Mouse (Mus musculus) thymus, postnatal 10 days (tissue): ENCODE results near the gene Tmem237.

Source experiments
- DNase-seq, 2 experiments: peaks; one replicate each; pipeline ENCODE4 v3.0.0; 2021; ENCODE audit warnings: low spot score in 2 of 2

Tmem237 gene

GRCm38 (mm10) chr1:59119720-59120457 lies at the start of gene Tmem237:
Gene Tmem237 (minus strand): TSS chr1:59120408.
- peak; percentile 70 to 87 for DNase-seq

DNA sequence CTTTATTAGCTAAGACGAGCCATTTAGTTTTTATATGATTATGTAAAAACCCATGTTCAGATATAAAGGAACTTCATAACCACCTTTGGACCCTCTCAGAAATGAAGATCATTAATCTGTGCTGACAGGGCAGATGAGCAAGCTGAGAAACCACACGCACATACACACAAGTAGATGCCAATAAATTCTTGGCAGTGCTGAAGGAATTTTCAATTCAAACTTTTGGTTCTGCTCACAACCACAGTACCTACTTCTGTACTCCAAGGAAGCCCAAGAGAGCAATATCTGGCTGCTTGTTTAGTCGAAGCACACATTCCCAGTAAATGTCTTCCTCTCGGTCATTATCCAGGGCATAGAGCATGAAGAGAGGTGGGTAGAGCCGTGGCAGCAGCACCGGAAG lies 49.4 kb upstream of the Tmem237 start:
- DNase-seq = no peak

- DNase-seq = no peak
Observed at GRCm38 (mm10) chr1:59168556-59168955, 48.3 kb upstream of the Tmem237 start.

GRCm38 (mm10) chr1:59167654-59168425 lies 47.6 kb upstream of the Tmem237 start:
- DNase-seq = peak; percentile 33 to 49

DNA sequence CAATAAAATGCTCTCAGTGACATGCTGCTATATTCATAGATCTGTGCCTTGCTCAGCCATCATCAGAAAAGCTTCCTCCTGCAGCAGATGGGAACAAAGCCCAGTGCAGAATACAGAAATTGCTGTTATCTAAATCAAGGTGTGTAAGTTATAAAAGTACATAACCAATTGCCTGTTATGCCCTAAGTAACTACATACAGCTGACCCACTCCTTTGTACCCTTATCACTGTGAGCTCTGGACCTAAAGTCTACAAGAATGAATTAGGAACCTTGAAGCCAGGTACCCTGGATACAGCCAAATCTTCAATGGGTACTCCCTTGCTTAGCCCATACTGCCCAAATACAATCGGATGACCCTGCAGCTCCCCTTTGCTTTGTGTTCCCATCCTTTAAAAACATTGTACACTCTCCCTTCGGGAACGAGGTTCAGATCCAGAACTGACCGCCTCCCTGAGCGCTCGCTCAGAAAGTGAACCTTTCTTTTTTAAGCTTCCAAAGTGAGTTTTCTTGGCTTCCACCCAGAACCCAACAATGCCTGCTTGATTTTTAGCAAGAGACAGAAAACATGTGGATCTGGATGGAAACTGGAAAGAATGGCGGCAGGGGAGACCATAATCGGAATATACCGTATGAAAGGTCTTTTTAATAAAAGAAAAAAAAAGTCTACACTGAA lies 46.2 kb upstream of the Tmem237 start:
- no peak for DNase-seq

DNA sequence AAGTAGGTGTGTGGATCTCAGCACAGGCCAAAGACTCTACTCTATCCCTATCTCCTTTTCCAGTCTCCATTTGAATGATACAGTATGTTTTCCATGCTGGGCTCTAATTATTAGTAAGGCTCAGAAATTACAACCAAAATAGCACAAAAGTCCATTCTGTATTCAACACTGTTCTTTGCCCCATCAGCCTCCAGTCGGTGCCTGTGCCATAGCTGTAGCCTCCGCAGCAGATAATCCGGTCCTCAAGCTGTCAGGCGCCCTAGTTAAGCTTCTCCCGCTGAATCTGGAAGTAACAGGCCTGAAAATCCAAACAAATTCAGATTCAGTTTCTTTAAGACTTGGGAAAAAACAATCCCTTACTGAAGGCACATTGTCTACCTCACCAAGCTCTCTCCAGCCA lies 43.7 kb upstream of the Tmem237 start:
- DNase-seq = no peak

DNA sequence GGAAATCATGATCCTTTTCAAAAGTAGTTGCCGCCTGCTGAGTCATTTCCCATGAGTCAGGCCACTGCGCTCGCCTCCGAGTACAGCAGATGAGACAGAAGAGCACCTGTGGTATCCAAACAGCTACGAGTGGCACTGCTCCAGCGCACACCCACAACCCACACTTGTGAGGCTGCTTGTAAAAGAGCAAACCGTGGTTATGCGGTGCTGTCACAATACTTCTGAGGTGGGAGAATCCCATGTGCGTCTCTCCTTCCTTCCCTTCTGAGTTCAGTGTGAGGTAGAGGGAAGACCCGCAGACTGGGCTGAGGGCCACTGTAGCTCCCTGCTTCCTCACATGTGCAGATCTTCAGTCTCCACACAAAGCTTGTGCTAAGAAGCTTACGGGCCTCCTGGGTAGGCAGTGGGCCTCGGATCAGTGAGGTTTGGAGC lies 42.8 kb upstream of the Tmem237 start, which contains the start of gene Mpp4:
Mpp4 (minus strand) TSS at position 360 of the 432 bp plus-strand sequence.
- peak; percentile 74 to 75 for DNase-seq

DNA sequence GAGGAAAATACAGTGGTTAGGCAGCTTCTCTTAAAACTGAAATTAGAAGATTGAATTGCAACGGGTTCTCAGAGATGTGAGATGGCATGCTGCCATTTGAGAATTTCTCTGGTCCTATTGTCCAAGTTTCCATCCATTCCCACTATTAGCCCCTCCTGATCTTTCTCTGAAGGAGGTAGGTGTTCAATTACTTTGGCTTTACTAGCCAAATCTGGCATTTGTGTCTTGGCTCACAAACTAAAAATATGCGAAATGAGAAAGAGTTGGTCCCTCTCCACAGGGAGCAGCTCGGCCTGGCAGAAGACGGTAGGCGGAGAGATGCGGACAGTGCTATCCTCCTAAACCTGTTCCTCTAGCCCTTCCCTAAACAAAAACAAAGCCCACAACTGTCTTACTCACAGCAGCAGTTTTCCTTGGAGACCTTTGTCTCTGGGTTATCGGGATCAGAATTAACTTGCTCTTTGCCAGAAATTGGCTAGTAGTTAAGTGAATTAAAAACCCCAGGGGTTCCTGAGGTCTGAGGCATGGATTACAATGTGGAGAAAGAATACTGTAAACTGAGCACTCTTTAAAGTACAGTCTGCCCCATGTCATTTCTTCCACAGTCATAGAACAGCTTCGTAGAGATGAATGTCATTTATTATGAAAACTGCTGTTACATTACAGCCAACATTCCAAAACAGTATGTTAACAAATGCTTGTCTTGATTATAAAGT lies 42.3 kb upstream of the Tmem237 start:
- DNase-seq = no peak

DNA sequence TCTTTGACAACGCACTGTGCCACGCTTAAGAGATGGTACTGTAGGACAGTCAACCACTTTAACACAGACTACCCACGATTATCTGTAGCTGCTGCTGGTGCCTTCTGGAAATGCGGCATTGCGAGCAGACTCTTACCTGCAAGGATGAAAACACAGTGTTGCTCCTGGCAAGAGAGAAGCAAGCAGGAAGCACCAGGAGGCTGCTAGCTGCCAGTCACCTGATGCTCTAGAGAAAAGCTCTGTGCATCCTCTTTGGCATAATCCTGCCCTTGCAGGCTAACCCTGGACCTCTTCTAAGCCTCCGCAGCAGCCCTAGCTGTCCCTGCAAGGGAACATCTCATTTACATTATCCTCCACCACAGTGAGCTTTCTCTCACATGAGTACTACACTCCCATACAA lies 41.2 kb upstream of the Tmem237 start:
- DNase-seq = no peak

DNA sequence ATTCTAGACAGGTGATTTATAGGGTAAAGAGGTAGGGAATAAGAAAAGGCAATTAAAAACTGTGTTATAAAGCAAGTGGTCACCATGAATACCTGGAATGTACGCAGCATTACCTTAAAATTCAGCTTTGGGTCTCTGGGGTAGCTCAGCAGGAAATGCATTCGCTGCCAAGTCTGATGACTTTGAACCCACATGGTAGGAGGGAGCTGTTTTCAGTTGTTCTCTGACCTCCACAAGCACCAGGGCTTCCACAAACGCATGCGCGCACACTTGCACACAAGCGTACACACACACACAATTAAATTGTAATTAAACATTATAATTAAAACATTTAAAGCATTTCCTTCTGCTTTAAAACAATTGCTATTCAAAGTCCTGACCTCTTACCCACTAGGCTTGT lies 40.7 kb upstream of the Tmem237 start:
- no peak for DNase-seq

- DNase-seq = no peak
Observed at GRCm38 (mm10) chr1:59159136-59159535, 38.9 kb upstream of the Tmem237 start.

- DNase-seq = no peak
Observed at GRCm38 (mm10) chr1:59158498-59158897, 38.3 kb upstream of the Tmem237 start.

DNA sequence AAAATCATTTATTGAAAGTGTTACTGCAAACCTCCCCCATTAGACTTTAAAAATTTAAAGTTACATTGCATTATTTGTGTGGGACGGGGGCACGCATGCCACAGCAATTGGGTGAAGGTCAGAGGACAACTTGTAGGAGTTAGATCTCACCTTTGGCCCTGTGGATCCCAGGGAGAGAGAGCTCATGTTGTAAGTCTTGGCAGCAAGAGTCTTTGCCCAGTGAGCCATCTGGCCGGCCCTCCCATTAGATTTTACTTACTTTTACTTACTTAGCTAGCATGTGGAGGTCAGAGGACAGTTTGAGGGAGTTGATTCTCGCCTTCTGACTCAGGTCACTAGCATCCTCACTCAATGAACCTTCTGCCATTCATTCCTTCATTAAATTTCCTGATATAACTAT lies 37.6 kb upstream of the Tmem237 start:
- DNase-seq = no peak

DNA sequence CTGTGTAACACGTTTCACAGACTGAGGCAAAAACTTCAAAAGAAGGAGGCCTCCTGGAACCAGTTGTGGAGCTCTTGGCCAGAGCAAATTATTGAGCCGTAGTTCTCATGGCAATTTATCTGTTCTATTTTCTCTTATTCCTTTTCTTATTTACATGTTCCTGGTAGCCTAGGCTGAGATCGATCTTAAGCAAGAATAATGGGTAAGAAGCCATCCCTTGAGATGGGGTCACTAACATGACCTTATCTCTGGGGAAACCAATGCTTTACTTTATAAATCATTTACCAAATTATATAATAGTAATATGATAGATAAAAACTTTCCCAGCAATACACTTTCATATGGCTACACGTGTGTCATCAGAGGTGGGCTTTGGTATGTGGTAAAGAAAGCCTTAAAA lies 32.1 kb upstream of the Tmem237 start:
- no peak for DNase-seq

DNA sequence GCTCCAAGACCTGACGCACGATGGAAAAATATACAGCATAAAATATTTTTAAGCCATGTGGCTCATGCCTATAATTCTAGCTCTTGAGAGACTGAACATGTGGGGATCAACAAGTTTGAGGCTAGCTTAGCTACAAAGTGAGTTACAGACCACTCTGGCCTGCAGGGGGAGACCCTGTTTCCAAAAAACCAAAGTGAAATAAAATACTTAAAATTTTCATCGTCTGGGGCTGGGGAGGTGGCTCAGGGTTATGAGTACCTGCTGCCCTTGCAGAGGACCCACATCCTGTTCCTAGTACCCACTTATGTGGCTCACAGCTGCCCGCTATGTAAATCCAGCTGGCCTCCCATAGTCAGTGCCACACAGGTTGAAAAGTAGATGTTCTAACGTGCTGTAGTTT lies 30.3 kb upstream of the Tmem237 start:
- peak; percentile 30 to 38 for DNase-seq

GRCm38 (mm10) chr1:59144543-59144942 lies 24.3 kb upstream of the Tmem237 start:
- peak in 1 of 2 experiments; percentile 36 for DNase-seq

- DNase-seq = peak; percentile 62 to 77
Observed at GRCm38 (mm10) chr1:59142809-59143208, 22.6 kb upstream of the Tmem237 start.

- DNase-seq = no peak
Observed at GRCm38 (mm10) chr1:59134419-59134818, 14.2 kb upstream of the Tmem237 start.

GRCm38 (mm10) chr1:59128879-59129278 lies 8.7 kb upstream of the Tmem237 start:
- DNase-seq = no peak

GRCm38 (mm10) chr1:59125558-59125957 lies 5.3 kb upstream of the Tmem237 start:
- DNase-seq = no peak

DNA sequence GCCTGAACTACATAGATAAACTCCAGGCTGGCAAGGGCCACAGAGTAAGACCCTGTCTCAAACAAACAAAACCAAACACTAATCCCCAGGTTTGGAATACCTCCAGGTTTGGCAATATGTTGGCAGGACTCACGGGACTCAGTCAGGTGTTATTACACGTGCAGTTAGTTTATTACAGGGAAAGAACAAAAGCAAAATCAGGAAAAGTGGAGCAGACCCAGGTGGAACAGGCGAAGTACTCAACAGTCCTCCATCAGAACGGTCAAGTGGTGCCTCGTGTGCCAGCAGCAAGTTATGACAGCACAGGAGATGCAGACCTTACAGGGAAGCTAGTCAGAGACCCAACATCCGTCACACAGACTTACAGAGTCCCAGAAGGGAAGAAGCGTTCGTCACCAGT lies 9.7 kb downstream of the Tmem237 start:
- DNase-seq = no peak

DNA sequence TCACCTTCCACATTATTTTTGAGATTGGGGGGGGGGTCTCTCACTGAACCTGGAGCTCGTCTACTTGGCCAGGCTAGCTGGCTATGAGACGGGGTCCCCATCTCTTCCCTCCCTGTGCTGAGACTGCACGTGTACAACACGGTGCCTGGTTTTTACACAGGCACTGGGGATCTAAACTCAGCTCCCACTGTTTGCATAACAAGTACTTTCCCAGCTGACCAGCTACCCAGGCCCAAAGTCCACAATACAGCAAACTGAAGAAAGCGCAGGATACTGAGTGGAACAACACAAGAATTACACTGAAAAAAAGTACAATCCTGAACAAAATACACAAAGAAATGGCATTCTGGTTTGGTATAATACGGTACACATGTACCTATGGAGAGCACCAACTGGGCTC lies 18.1 kb downstream of the Tmem237 start:
- no peak for DNase-seq
